Mouse (Mus musculus) thymus, postnatal 14 days (tissue): ENCODE data around the gene Dnm1.

Experiments
- DNase-seq: peaks from one replicate; pipeline ENCODE4 v3.0.0; 2021

Gene Dnm1

GRCm38 (mm10) chr2:32360741-32361140 lies 7.6 kb upstream of the Dnm1 start:
- peak; percentile 71 for DNase-seq

GRCm38 (mm10) chr2:32358381-32358780 lies 5.2 kb upstream of the Dnm1 start:
- DNase-seq, result no peak

- DNase-seq, result no peak
Measured at GRCm38 (mm10) chr2:32357710-32358109, 4.6 kb upstream of the Dnm1 start.

GRCm38 (mm10) chr2:32356216-32356615 lies 3.1 kb upstream of the Dnm1 start:
- DNase-seq, result no peak

GRCm38 (mm10) chr2:32354336-32354895 lies 1.3 kb upstream of the Dnm1 start:
- DNase-seq, result no peak

GRCm38 (mm10) chr2:32353836-32354235 lies 698 bp upstream of the Dnm1 start:
- no peak for DNase-seq

GRCm38 (mm10) chr2:32352151-32353006 lies 759 bp downstream of the Dnm1 start, which contains the start of gene Ciz1:
Gene Ciz1, plus strand, starts transcription at chr2:32352327.
- DNase-seq, result peak; percentile 61

- DNase-seq, result no peak
Measured at GRCm38 (mm10) chr2:32351471-32351961, 1.6 kb downstream of the Dnm1 start.

- DNase-seq, result no peak
Measured at GRCm38 (mm10) chr2:32350471-32351051, 2.6 kb downstream of the Dnm1 start.

- DNase-seq, result no peak
Measured at GRCm38 (mm10) chr2:32349625-32350255, 3.4 kb downstream of the Dnm1 start.

- DNase-seq, result no peak
Measured at GRCm38 (mm10) chr2:32348311-32348710, 4.8 kb downstream of the Dnm1 start.

GRCm38 (mm10) chr2:32347019-32347418 lies 6.1 kb downstream of the Dnm1 start:
- DNase-seq, result no peak

GRCm38 (mm10) chr2:32344598-32345321 lies 8.4 kb downstream of the Dnm1 start:
- DNase-seq, result no peak

- no peak for DNase-seq
Measured at GRCm38 (mm10) chr2:32344056-32344455, 9.1 kb downstream of the Dnm1 start.

GRCm38 (mm10) chr2:32343351-32343671 lies 9.8 kb downstream of the Dnm1 start:
- DNase-seq, result no peak

GRCm38 (mm10) chr2:32342539-32343350 lies 10.4 kb downstream of the Dnm1 start:
- no peak for DNase-seq

GRCm38 (mm10) chr2:32342039-32342438 lies 11.1 kb downstream of the Dnm1 start:
- no peak for DNase-seq

GRCm38 (mm10) chr2:32341634-32341939 lies 11.6 kb downstream of the Dnm1 start:
- no peak for DNase-seq

GRCm38 (mm10) chr2:32340836-32341633 lies 12.1 kb downstream of the Dnm1 start:
- no peak for DNase-seq

GRCm38 (mm10) chr2:32339912-32340642 lies 13.1 kb downstream of the Dnm1 start:
- no peak for DNase-seq

GRCm38 (mm10) chr2:32335888-32336287 lies 17.2 kb downstream of the Dnm1 start:
- DNase-seq, result no peak
